ENCODE assay signal across 17 mouse cellular contexts in genomic region chr14:61322740-61323139, GRCm38 (mm10). TPM values are rescaled to one million over a fixed set of nuclear protein-coding genes. Genes with fewer than 3 reads are reported as not detected.
"Had no signal": no experiment of that assay in that cellular context is flagged by ENCODE, and none has a peak within 500 bp of the region (broad histone marks: within the 10 kb centered on the region; RNA-seq: fewer than 3 reads in every experiment).

No protein-coding gene starts in this region.

- H3K9me3 ChIP-seq: neural tube, embryonic 15.5 days; stomach, embryonic 15.5 days had no signal

- H3K27me3 ChIP-seq: megakaryocyte, embryonic 14.5 days; midbrain, embryonic 12.5 days; neural tube, embryonic 13.5 days; neural tube, embryonic 15.5 days; stomach, embryonic 15.5 days had no signal

- ATAC-seq: midbrain, embryonic 16.5 days had no signal

- H3K4me3 ChIP-seq: megakaryocyte, embryonic 14.5 days; midbrain, embryonic 10.5 days; midbrain, embryonic 12.5 days; myocyte; neural tube, embryonic 13.5 days; neural tube, embryonic 15.5 days; stomach, embryonic 15.5 days had no signal

- DNase-seq: lung, adult 18-20 months; lung, embryonic 14.5 days; lung, postnatal 10 days; lung, postnatal 4 days; midbrain, embryonic 14.5 days; right cerebral cortex, postnatal 14 days; thymus, adult 2 months; thymus, postnatal 25 days; thymus, postnatal 4 days had no signal

- H3K36me3 ChIP-seq: midbrain, embryonic 10.5 days; midbrain, embryonic 12.5 days; neural tube, embryonic 13.5 days; neural tube, embryonic 15.5 days; stomach, embryonic 15.5 days had no signal

RNA-seq across cellular contexts. Expression of gene Arl11, which starts 13.2 kb away (rescaled TPM):
- polyA plus RNA-seq: myocyte had no signal
